Mouse (Mus musculus): ENCODE measurements around the gene Foxa3.

DNA sequence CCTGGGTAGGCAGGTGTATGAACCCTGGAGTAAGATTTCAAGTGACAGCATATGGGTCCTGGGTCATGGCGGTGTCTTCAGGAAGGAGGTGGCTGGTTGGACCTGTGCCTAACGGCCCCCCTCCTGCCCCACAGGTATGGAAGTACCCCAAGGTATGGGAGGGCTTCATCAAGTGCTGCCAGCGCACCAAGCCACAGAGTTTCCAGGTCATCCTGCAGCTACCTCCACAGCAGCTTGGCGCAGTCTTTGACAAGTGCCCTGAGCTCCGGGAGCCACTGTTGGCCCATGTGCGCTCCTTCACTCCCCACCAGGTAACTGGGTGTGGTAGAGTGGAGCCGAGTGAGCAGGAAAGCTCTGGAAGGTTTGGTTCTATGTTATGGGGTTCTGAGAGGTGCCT is 29.8 kb upstream of the Foxa3 start:
- no peak for TF ChIP-seq EP300 (IDR thresholded peaks at IDR 0.05; ENCODE audit: low read depth)
- TF ChIP-seq CTCF (IDR thresholded peaks at IDR 0.05; ENCODE audit: low read depth), result no peak
